Mouse (Mus musculus) heart, embryonic 16.5 days (tissue): Measurements from ENCODE around the gene Osbpl10. TPM values are rescaled to one million over a fixed set of nuclear protein-coding genes. Genes with fewer than 3 reads are reported as not detected.

Source experiments
- ATAC-seq: fragments of 200-750 bp; cut with Nextera tagmentation; replicated peaks from 2 replicates; pipeline ENCODE4 v1.8.0; 2017; ENCODE audit warnings: moderate number of reproducible peaks; ENCODE audit not compliant: insufficient read depth, low FRiP score; ENCODE audit errors: extremely low read depth
- H3K27ac ChIP-seq: fragments of 300-500 bp; sonication (generic); 2 replicates; pipeline ENCODE4 v1.5.1; 2014; ENCODE audit warnings: mild to moderate bottlenecking, low read length, control low read depth, moderate library complexity
- H3K27me3 ChIP-seq: fragments of 300-500 bp; sonication (generic); 2 replicates; pipeline ENCODE4 v1.6.1; 2014; ENCODE audit warnings: low read length, mixed read lengths; ENCODE audit not compliant: control insufficient read depth, insufficient read depth
- H3K36me3 ChIP-seq: fragments of 300-500 bp; sonication (generic); 2 replicates; pipeline ENCODE4 v1.6.1; 2014; ENCODE audit not compliant: control insufficient read depth, insufficient read depth
- H3K4me1 ChIP-seq: fragments of 300-500 bp; sonication (generic); 2 replicates; pipeline ENCODE4 v1.6.1; 2014; ENCODE audit warnings: low read length, mixed read lengths; ENCODE audit not compliant: control insufficient read depth, insufficient read depth
- H3K4me2 ChIP-seq: fragments of 300-500 bp; sonication (generic); 2 replicates; pipeline ENCODE4 v1.6.1; 2014; ENCODE audit warnings: low read depth, mild to moderate bottlenecking, control low read depth, low read length
- H3K4me3 ChIP-seq: fragments of 300-500 bp; sonication (generic); 2 replicates; pipeline ENCODE4 v1.5.1; 2014; ENCODE audit warnings: mild to moderate bottlenecking, control low read depth, low read length
- H3K9ac ChIP-seq: fragments of 300-500 bp; sonication (generic); 2 replicates; pipeline ENCODE4 v1.6.1; 2014; ENCODE audit warnings: low read length, control low read depth
- H3K9me3 ChIP-seq: fragments of 300-500 bp; sonication (generic); replicated peaks from 2 replicates; pipeline ENCODE4 v1.6.1; 2016; ENCODE audit warnings: low read length; ENCODE audit not compliant: control insufficient read depth
- WGBS: fragments of 180-500 bp; shearing (Covaris S2); extraction: QIAGEN DNeasy Blood & Tissue Kit; methylation state at CpG from one replicate; pipeline ENCODE4 v1.1.7; 2014; 5-methylcytosine and 5-hydroxymethylcytosine counted together
- polyA plus RNA-seq: library from polyadenylated mRNA; unstranded; fragments of >200 nt; fragmentation: Nextera tagmentation; extraction: Ambion mirVana; gene quantifications from 2 replicates; pipeline ENCODE4 v1.2.1, GENCODE M21; 2015

The Osbpl10 gene
- polyA plus RNA-seq, 1 experiment from 2014 or later: 5.1 TPM

DNA sequence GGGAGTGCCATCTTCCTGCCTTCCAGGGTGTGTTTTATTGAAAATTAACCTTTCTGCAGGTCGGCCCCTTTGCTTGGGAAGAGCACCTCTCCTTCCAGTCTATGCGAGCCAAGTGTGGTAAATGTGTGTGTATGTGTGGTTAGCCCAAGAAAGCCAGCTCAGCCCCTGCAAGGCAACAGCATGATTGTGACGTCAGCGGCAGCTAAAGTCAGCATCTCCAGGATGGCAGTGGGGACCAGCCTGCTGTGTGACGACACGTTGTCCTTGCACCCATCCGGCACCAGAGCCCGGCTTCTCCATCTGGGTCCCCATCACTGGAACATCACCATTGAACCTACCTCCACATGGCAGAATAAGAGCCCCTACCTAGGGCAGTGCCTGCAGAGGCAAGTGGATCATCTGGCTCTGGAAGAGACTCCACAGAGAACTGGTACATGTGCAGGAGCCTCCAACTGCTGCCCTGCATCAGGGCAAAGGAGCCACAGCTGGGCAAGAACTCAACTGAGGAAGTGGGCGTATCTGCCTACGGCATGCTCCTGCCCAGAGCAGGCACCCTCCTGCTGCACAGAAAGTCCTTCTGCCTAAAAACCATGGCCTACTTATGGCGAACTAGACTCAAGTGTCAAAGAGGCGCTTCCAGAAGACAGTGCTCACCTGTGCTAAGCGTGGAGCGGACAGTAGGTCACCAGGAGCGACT lies 221.9 kb downstream of the Osbpl10 start:
- Histone ChIP-seq H3K9ac (no peak overlapping the region), H3K9me3 (no peaks in the 10 kb centered on the region), H3K36me3 (no peaks in the 10 kb centered on the region), H3K4me1 (no peaks in the 10 kb centered on the region), H3K4me3 (no peak overlapping the region), H3K27me3 (no peaks in the 10 kb centered on the region), H3K27ac (no peak overlapping the region), H3K4me2 (no peak overlapping the region)
- WGBS: 89% methylated on average over 15 of the region's 15 CpGs
- ATAC-seq: no peak

- Histone ChIP-seq H3K27me3 (no peaks in the 10 kb centered on the region), H3K36me3 (no peaks in the 10 kb centered on the region), H3K27ac (no peak overlapping the region), H3K4me2 (no peak overlapping the region), H3K9ac (no peak overlapping the region), H3K9me3 (no peaks in the 10 kb centered on the region), H3K4me3 (no peak overlapping the region), H3K4me1 (peaks cover 7% of the 10 kb centered on the region)
- no peak for ATAC-seq
- 87% methylated on average over 6 of the region's 6 CpGs for WGBS
Observed at GRCm38 (mm10) chr9:115201264-115201663, 222.9 kb downstream of the Osbpl10 start.

GRCm38 (mm10) chr9:115203136-115203535 lies 224.8 kb downstream of the Osbpl10 start:
- H3K4me2 ChIP-seq: no peak overlapping the region
- WGBS: 57% methylated on average over 6 of the region's 6 CpGs
- H3K9ac ChIP-seq: no peak overlapping the region
- ATAC-seq: no peak
- H3K27me3 ChIP-seq: no peaks in the 10 kb centered on the region
- no peaks in the 10 kb centered on the region for H3K36me3 ChIP-seq
- H3K4me3 ChIP-seq: no peak overlapping the region
- no peaks in the 10 kb centered on the region for H3K9me3 ChIP-seq
- H3K27ac ChIP-seq: no peak overlapping the region
- peaks cover 9% of the 10 kb centered on the region for H3K4me1 ChIP-seq

- peak; percentile 56; the same call in 1 of the 2 replicates for ATAC-seq
- WGBS: 9% methylated on average over 6 of the region's 6 CpGs
- H3K4me2 ChIP-seq: peak overlapping the region; percentile 28; the same call in 1 of the 2 replicates
Observed at GRCm38 (mm10) chr9:115205491-115205890, 227.1 kb downstream of the Osbpl10 start.

DNA sequence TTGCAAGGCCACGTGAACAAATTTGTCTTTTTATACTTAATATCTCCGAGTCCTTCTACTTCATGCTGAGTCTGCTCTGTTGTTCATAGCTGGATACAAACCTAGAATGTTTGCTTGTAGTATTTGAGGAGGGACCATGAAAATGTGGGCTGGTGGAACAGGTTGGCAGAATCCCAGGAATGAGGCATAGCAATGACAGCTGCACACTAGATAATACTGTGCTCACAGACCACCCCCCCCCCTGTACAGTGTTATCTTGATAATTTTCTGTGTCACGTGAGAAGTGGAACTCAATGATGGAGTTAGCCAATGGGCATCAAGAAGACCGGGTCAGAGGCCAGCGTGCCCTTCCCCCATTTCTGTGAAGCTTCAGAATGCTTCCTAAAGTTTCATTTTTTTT lies 227.8 kb downstream of the Osbpl10 start:
- H3K27ac ChIP-seq: no peak overlapping the region
- H3K9ac ChIP-seq: no peak overlapping the region
- 0 out of 2 replicates have a peak, but pooled peaks have one; percentile 14 for ATAC-seq
- H3K9me3 ChIP-seq: no peaks in the 10 kb centered on the region
- H3K4me3 ChIP-seq: no peak overlapping the region
- H3K27me3 ChIP-seq: no peaks in the 10 kb centered on the region
- peaks cover 9% of the 10 kb centered on the region for H3K4me1 ChIP-seq
- WGBS: 59% methylated on average over 5 of the region's 5 CpGs
- H3K36me3 ChIP-seq: no peaks in the 10 kb centered on the region
- H3K4me2 ChIP-seq: no peak overlapping the region

More at GRCm38 (mm10) chr9:115205491-115205890, 227.1 kb downstream of the Osbpl10 start:
- peaks cover 9% of the 10 kb centered on the region for H3K4me1 ChIP-seq
- H3K9me3 ChIP-seq: no peaks in the 10 kb centered on the region
- H3K27ac ChIP-seq: no peak overlapping the region
- H3K36me3 ChIP-seq: no peaks in the 10 kb centered on the region
- H3K27me3 ChIP-seq: no peaks in the 10 kb centered on the region
- no peak overlapping the region for H3K4me3 ChIP-seq
- no peak overlapping the region for H3K9ac ChIP-seq

DNA sequence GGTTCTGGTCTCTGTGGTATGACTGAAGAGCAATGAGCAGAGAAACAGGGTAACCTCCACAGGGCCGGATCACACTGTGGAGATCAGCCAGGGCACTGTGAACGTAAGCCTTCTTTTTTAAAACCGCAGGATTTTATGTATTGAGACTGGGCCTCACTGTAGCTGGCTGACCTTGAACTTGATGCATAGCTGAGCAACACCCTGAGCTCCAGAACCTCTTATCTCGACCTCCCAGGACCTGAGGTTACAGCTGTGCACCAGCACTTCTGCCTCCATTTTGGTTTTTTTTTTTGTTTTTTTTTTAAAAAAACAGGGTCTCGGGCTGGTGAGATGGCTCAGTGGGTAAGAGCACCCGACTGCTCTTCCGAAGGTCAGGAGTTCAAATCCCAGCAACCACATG lies 231.4 kb downstream of the Osbpl10 start:
- Histone ChIP-seq H3K27me3 (no peaks in the 10 kb centered on the region), H3K27ac (no peak overlapping the region), H3K9ac (no peak overlapping the region), H3K4me3 (no peak overlapping the region), H3K9me3 (no peaks in the 10 kb centered on the region), H3K4me1 (peaks cover 9% of the 10 kb centered on the region), H3K4me2 (no peak overlapping the region), H3K36me3 (no peaks in the 10 kb centered on the region)
- 85% methylated on average over 7 of the region's 7 CpGs for WGBS
- no peak for ATAC-seq

GRCm38 (mm10) chr9:115210535-115210934 lies 232.2 kb downstream of the Osbpl10 start:
- no peak overlapping the region for H3K4me2 ChIP-seq
- H3K4me3 ChIP-seq: no peak overlapping the region
- H3K4me1 ChIP-seq: peaks cover 12% of the 10 kb centered on the region
- H3K36me3 ChIP-seq: no peaks in the 10 kb centered on the region
- 87% methylated on average over 12 of the region's 12 CpGs for WGBS
- no peaks in the 10 kb centered on the region for H3K27me3 ChIP-seq
- no peak for ATAC-seq
- H3K9ac ChIP-seq: no peak overlapping the region
- no peak overlapping the region for H3K27ac ChIP-seq
- no peaks in the 10 kb centered on the region for H3K9me3 ChIP-seq

GRCm38 (mm10) chr9:115213755-115214264 lies 235.4 kb downstream of the Osbpl10 start:
- WGBS: 84% methylated on average over 5 of the region's 5 CpGs
- no peak overlapping the region for H3K4me3 ChIP-seq
- H3K9me3 ChIP-seq: no peaks in the 10 kb centered on the region

More at GRCm38 (mm10) chr9:115213755-115214264, 235.4 kb downstream of the Osbpl10 start:
- Histone ChIP-seq H3K9ac (no peak overlapping the region), H3K4me1 (peaks cover 8% of the 10 kb centered on the region), H3K4me2 (no peak overlapping the region), H3K27me3 (no peaks in the 10 kb centered on the region), H3K27ac (no peak overlapping the region), H3K36me3 (no peaks in the 10 kb centered on the region)
- no peak for ATAC-seq
